ENCODE assay signal across 9 mouse cellular contexts in genomic region chr9:35523541-35523940, GRCm38 (mm10). TPM values are rescaled to one million over a fixed set of nuclear protein-coding genes. Genes with fewer than 3 reads are reported as not detected.
A peak's percentile ranks its signal among the peaks of the same experiment; 100 is the strongest.
DNase-seq lines count a peak whose midpoint lies in the region; ATAC-seq lines count a peak whose summit lies in the region.
"Had no signal": no experiment of that assay in that cellular context is flagged by ENCODE, and none has a peak within 500 bp of the region (broad histone marks: within the 10 kb centered on the region; RNA-seq: fewer than 3 reads in every experiment).

No protein-coding gene starts in this region.

- H3K9ac ChIP-seq in hindbrain, embryonic 12.5 days, result no peak overlapping the region
- no peak overlapping the region for H3K9ac ChIP-seq in limb, embryonic 15.5 days

- no peaks in the 10 kb centered on the region for H3K27me3 ChIP-seq in hindbrain, embryonic 12.5 days
- H3K27me3 ChIP-seq in limb, embryonic 15.5 days, result no peaks in the 10 kb centered on the region

- 11% methylated on average over 5 of the region's 5 CpGs for WGBS in hindbrain, embryonic 12.5 days
- WGBS in limb, embryonic 15.5 days, result 24% methylated on average over 5 of the region's 5 CpGs

- H3K36me3 ChIP-seq in hindbrain, embryonic 12.5 days, result no peaks in the 10 kb centered on the region
- H3K36me3 ChIP-seq in limb, embryonic 15.5 days, result no peaks in the 10 kb centered on the region

- ATAC-seq in hindbrain, embryonic 12.5 days (ENCODE audit: low FRiP score), result peak; percentile 58
- ATAC-seq in limb, embryonic 15.5 days (ENCODE audit: insufficient number of reproducible peaks, low FRiP score, low TSS enrichment, low read depth), result peak; percentile 91

- H3K4me2 ChIP-seq in hindbrain, embryonic 12.5 days (replicated peaks), result no peak overlapping the region
- peak overlapping the region; percentile 10; the same call in 1 of the 2 replicates for H3K4me2 ChIP-seq in limb, embryonic 15.5 days

- peaks cover 11% of the 10 kb centered on the region for H3K4me1 ChIP-seq in hindbrain, embryonic 12.5 days
- peaks cover 40% of the 10 kb centered on the region for H3K4me1 ChIP-seq in limb, embryonic 15.5 days

- no peaks in the 10 kb centered on the region for H3K9me3 ChIP-seq in hindbrain, embryonic 12.5 days (replicated peaks)
- no peaks in the 10 kb centered on the region for H3K9me3 ChIP-seq in limb, embryonic 15.5 days

- no peak overlapping the region for H3K27ac ChIP-seq in hindbrain, embryonic 12.5 days
- peak overlapping the region; percentile 92 for H3K27ac ChIP-seq in limb, embryonic 15.5 days

- peak; percentile 42 for DNase-seq in adrenal gland, postnatal 10 days
- DNase-seq in adrenal gland, postnatal 25 days, result no peak
- DNase-seq in cerebellum, adult 9-10 months, result peak; percentile 67
- peak; percentile 73 for DNase-seq in forelimb bud, embryonic 11.5 days (ENCODE audit: low read depth, low spot score)
- peak; percentile 37 for DNase-seq in ovary, postnatal 36 days (ENCODE audit: low spot score)
- DNase-seq in thymus, postnatal 0 days (ENCODE audit: low spot score), result no peak

- H3K4me3 ChIP-seq in hindbrain, embryonic 12.5 days, result no peak overlapping the region
- no peak overlapping the region for H3K4me3 ChIP-seq in limb, embryonic 15.5 days

RNA-seq across cellular contexts. Expression of gene Gm1113, which starts 5.5 kb away (rescaled TPM):
- not detected for total RNA-seq in adrenal gland, postnatal 10 days (2021)
- not detected in 2 replicates for total RNA-seq in adrenal gland, postnatal 25 days (2021)
- not detected in 2 replicates for polyA plus RNA-seq in hindbrain, embryonic 12.5 days (2016; fragmentation: Nextera tagmentation; extraction: Ambion mirVana)
- not detected in 2 replicates for polyA plus RNA-seq in limb, embryonic 15.5 days (2015; fragmentation: Nextera tagmentation; extraction: Ambion mirVana)
- 0.07 TPM in 1 of 2 replicates, not detected in the other for polyA plus RNA-seq in thymus, postnatal 0 days (2015; fragmentation: Nextera tagmentation; extraction: Ambion mirVana)
- polyA plus RNA-seq: small intestine, adult 2 months had no signal

RNA-seq across cellular contexts. Expression of gene Ddx25, which starts 34.8 kb away (rescaled TPM):
- total RNA-seq in adrenal gland, postnatal 10 days (2021), result under 1 TPM; 0.75 to 0.85 TPM
- 0.52 and 0.73 TPM in 2 replicates for total RNA-seq in adrenal gland, postnatal 25 days (2021)
- 11.5 and 12.6 TPM in 2 replicates for polyA plus RNA-seq in hindbrain, embryonic 12.5 days (2016; fragmentation: Nextera tagmentation; extraction: Ambion mirVana)
- 2.1 and 2.4 TPM in 2 replicates for polyA plus RNA-seq in limb, embryonic 15.5 days (2015; fragmentation: Nextera tagmentation; extraction: Ambion mirVana)
- 0.18 and 0.31 TPM in 2 replicates for polyA plus RNA-seq in thymus, postnatal 0 days (2015; fragmentation: Nextera tagmentation; extraction: Ambion mirVana)

RNA-seq across cellular contexts. Expression of gene Pus3, which starts 34.9 kb away (rescaled TPM):
- total RNA-seq in adrenal gland, postnatal 10 days (2021), result 10 to 100 TPM; 12.3 to 16.3 TPM
- 12.8 and 13.5 TPM in 2 replicates for total RNA-seq in adrenal gland, postnatal 25 days (2021)
- polyA plus RNA-seq in hindbrain, embryonic 12.5 days (2016; fragmentation: Nextera tagmentation; extraction: Ambion mirVana), result 16.3 and 16.7 TPM in 2 replicates
- polyA plus RNA-seq in limb, embryonic 15.5 days (2015; fragmentation: Nextera tagmentation; extraction: Ambion mirVana), result 17.2 and 19.2 TPM in 2 replicates
- 26.6 and 27.7 TPM in 2 replicates for polyA plus RNA-seq in thymus, postnatal 0 days (2015; fragmentation: Nextera tagmentation; extraction: Ambion mirVana)

RNA-seq across cellular contexts. Expression of gene Pate2, which starts 46.5 kb away (rescaled TPM):
- total RNA-seq in adrenal gland, postnatal 10 days (2021), result under 1 TPM in 1 of 2 experiments, not detected in 1; 0.79 TPM
- 0.52 TPM in 1 of 2 replicates, not detected in the other for total RNA-seq in adrenal gland, postnatal 25 days (2021)
- polyA plus RNA-seq in hindbrain, embryonic 12.5 days (2016; fragmentation: Nextera tagmentation; extraction: Ambion mirVana), result 2.0 and 2.3 TPM in 2 replicates
- polyA plus RNA-seq in limb, embryonic 15.5 days (2015; fragmentation: Nextera tagmentation; extraction: Ambion mirVana), result 0.31 and 0.83 TPM in 2 replicates
- 0.78 and 1.3 TPM in 2 replicates for polyA plus RNA-seq in thymus, postnatal 0 days (2015; fragmentation: Nextera tagmentation; extraction: Ambion mirVana)

RNA-seq across cellular contexts. Expression of gene Hyls1, which starts 46.7 kb away (rescaled TPM):
- 1 to 10 TPM; 3.3 to 5.0 TPM for total RNA-seq in adrenal gland, postnatal 10 days (2021)
- total RNA-seq in adrenal gland, postnatal 25 days (2021), result 4.5 and 5.4 TPM in 2 replicates
- polyA plus RNA-seq in hindbrain, embryonic 12.5 days (2016; fragmentation: Nextera tagmentation; extraction: Ambion mirVana), result 21.8 and 22.3 TPM in 2 replicates
- polyA plus RNA-seq in limb, embryonic 15.5 days (2015; fragmentation: Nextera tagmentation; extraction: Ambion mirVana), result 14.2 and 14.4 TPM in 2 replicates
- polyA plus RNA-seq in thymus, postnatal 0 days (2015; fragmentation: Nextera tagmentation; extraction: Ambion mirVana), result 19.4 and 21.6 TPM in 2 replicates

Comparison
In these comparisons a context has a peak if more than half of its experiments do, and no peak if none do; other contexts are left out.
1. DNase-seq: peak in adrenal gland, postnatal 10 days (single experiment), cerebellum, adult 9-10 months (single experiment), forelimb bud, embryonic 11.5 days (single experiment) and ovary, postnatal 36 days (single experiment); none in adrenal gland, postnatal 25 days (single experiment) and thymus, postnatal 0 days (single experiment).